Mouse (Mus musculus) stomach, embryonic 16.5 days (tissue): Measurements from ENCODE around the gene Kat6b. TPM values are rescaled to one million over a fixed set of nuclear protein-coding genes. Genes with fewer than 3 reads are reported as not detected.
"Not testable (repeated sequence)": the region's sequence is repeated elsewhere in the genome, so short reads cannot be mapped to it uniquely, and the experiment has no call there.

Source experiments
- ATAC-seq: fragments of 200-750 bp; cut with Nextera tagmentation; 2 replicates; pipeline ENCODE4 v1.8.0; 2017; ENCODE audit warnings: moderate number of reproducible peaks, moderate TSS enrichment; ENCODE audit not compliant: insufficient read depth, low FRiP score
- H3K27ac ChIP-seq: fragments of 300-500 bp; sonication (generic); 2 replicates; pipeline ENCODE4 v1.5.1; 2014; ENCODE audit warnings: low read length
- H3K27me3 ChIP-seq: fragments of 300-500 bp; sonication (generic); 2 replicates; pipeline ENCODE4 v1.6.1; 2014; ENCODE audit warnings: low read length, control low read depth, mixed read lengths; ENCODE audit not compliant: control insufficient read depth, insufficient read depth
- H3K36me3 ChIP-seq: fragments of 300-500 bp; sonication (generic); 2 replicates; pipeline ENCODE4 v1.6.1; 2014; ENCODE audit warnings: low read length; ENCODE audit not compliant: control insufficient read depth, insufficient read depth
- H3K4me1 ChIP-seq: fragments of 300-500 bp; sonication (generic); 2 replicates; pipeline ENCODE4 v1.6.1; 2014; ENCODE audit warnings: low read length, control low read depth, mixed read lengths; ENCODE audit not compliant: control insufficient read depth, insufficient read depth
- H3K4me2 ChIP-seq: fragments of 300-500 bp; sonication (generic); 2 replicates; pipeline ENCODE4 v1.6.1; 2014; ENCODE audit warnings: low read depth, low read length, mixed read lengths
- H3K4me3 ChIP-seq: fragments of 300-500 bp; sonication (generic); replicated peaks from 2 replicates; pipeline ENCODE4 v1.5.1; 2014; ENCODE audit warnings: mild to moderate bottlenecking, low read length
- H3K9ac ChIP-seq: fragments of 300-500 bp; sonication (generic); 2 replicates; pipeline ENCODE4 v1.6.1; 2014; ENCODE audit warnings: low read length
- H3K9me3 ChIP-seq: fragments of 300-500 bp; sonication (generic); replicated peaks from 2 replicates; pipeline ENCODE4 v1.6.1; 2016; ENCODE audit warnings: low read length, control low read depth; ENCODE audit not compliant: control insufficient read depth
- WGBS: fragments of 180-500 bp; shearing (Covaris S2); extraction: QIAGEN DNeasy Blood & Tissue Kit; methylation state at CpG from one replicate; pipeline ENCODE4 v1.1.7; 2014; 5-methylcytosine and 5-hydroxymethylcytosine counted together
- polyA plus RNA-seq: library from polyadenylated mRNA; unstranded; fragments of >200 nt; fragmentation: Nextera tagmentation; extraction: Ambion mirVana; gene quantifications from 2 replicates; pipeline ENCODE4 v1.2.1, GENCODE M21; 2015

Gene Kat6b
- polyA plus RNA-seq, 1 experiment from 2014 or later: 12.5 TPM

DNA sequence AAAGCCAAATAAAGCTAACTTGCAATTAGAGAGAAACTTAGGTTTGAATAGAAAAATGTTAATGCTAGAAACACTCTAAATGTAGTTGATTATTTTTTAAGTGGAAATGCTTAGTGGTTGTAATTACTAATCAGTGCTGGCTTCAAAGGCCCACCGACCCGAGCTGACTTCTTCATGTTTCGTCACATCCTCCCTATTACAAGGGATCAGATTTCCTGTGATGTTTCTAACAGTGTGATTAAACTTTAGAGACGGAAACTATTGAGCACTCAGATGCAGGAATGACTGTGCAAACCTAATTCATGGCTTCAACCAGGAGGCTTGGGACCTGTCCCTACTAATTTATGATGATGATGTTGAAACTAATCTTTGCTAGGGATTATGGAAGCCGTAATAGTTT is 25.8 kb downstream of the Kat6b start:
- no peak for ATAC-seq
- H3K27ac ChIP-seq: no peak overlapping the region
- no peak overlapping the region for H3K9ac ChIP-seq
- no peaks in the 10 kb centered on the region for H3K36me3 ChIP-seq
- no peaks in the 10 kb centered on the region for H3K27me3 ChIP-seq
- H3K4me1 ChIP-seq: peaks cover 1% of the 10 kb centered on the region; the same call in 1 of the 2 replicates
- WGBS: 80% methylated on average over 5 of the region's 5 CpGs
- no peak overlapping the region for H3K4me2 ChIP-seq
- no peaks in the 10 kb centered on the region for H3K9me3 ChIP-seq
- H3K4me3 ChIP-seq: no peak overlapping the region

DNA sequence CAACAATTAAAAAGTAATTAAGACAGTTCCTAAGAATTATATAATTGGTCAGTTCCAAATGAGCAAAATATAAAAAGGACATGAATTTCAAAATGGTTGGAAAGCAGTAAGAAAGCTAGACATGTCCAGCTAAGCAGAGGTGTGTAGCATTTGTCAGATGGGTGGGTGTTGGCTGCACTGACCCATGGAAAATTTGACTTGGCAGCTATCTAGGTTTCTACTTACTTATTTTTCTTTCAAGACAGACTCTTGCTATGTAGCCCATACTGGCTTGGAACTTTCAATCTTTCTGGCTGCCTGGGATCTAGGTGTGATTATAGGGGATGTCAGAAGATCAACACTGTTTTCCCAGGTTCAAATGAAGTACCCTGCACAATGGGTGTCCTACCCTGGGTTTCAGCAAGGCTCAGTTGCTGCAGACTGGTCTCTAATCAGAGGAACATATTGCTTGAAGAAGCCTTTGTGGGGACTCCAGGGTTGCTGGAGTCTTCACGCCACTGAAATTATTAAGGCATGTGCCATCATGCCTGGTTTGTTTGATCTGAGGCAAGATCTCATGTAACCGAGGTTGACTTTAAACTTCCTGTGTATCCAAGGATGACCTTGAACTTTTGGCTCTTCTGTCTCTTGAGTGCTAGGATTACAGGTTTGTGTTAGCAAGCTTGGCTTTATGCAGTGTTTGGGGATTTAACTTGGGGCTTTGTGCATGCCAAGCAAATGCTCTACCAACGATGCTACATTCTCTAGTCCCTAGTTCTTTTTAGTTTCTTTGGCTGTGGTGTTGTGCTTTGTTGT is 28.1 kb downstream of the Kat6b start:
- Histone ChIP-seq H3K9ac (no peak overlapping the region), H3K27ac (no peak overlapping the region), H3K9me3 (no peaks in the 10 kb centered on the region), H3K4me2 (no peak overlapping the region), H3K27me3 (no peaks in the 10 kb centered on the region), H3K4me1 (no peaks in the 10 kb centered on the region; the same call in 1 of the 2 replicates), H3K4me3 (no peak overlapping the region), H3K36me3 (no peaks in the 10 kb centered on the region)
- no peak for ATAC-seq
- 55% methylated on average over 3 of the region's 3 CpGs for WGBS

DNA sequence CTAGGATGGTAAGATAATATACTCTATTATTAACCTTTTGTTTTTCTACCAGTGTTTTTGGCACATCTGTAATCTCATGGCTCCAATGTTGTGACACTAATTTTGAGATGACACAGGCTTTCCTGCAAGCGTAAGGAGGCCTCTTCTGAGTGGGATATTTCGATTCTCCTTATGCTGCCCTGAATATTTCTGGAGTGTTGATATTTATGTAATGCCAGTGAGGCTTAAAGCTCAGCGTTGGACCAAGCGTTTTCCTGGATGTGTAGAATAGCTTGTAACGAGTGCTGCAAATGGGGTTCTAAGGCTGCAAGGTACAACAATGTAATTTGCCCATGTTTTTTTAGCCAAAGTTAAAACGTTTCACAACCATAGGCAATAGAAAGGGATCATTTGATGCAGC is 30.2 kb downstream of the Kat6b start:
- 78% methylated on average over 6 of the region's 6 CpGs for WGBS
- H3K9ac ChIP-seq: no peak overlapping the region
- no peaks in the 10 kb centered on the region for H3K9me3 ChIP-seq
- no peaks in the 10 kb centered on the region for H3K27me3 ChIP-seq
- H3K27ac ChIP-seq: no peak overlapping the region
- H3K4me2 ChIP-seq: no peak overlapping the region
- 0 out of 2 replicates have a peak, but pooled peaks cover under 1% of the 10 kb centered on the region for H3K36me3 ChIP-seq
- no peak for ATAC-seq
- no peak overlapping the region for H3K4me3 ChIP-seq
- no peaks in the 10 kb centered on the region for H3K4me1 ChIP-seq

DNA sequence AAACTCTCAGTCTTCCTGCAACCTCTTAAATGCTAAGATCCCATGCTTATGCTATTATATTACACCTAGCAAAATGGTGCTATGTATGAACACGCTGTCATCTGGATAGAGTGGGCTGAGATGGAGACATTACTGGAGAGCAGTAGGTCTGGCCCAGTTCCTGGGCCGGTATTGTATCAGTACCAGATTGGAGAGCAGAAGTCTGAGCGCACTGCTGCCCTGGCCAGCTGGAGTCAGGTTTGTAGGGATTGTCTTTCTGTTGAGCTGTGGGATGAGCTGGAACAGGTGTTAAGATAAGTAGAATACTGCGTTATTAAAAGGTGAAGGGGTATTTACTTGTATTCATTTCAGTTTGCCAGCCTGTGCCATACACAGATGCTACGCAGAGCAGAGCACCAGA is 34.3 kb downstream of the Kat6b start:
- ATAC-seq: no peak
- Histone ChIP-seq H3K4me1 (no peaks in the 10 kb centered on the region), H3K27ac (no peak overlapping the region), H3K4me3 (no peak overlapping the region), H3K4me2 (no peak overlapping the region), H3K9ac (no peak overlapping the region), H3K36me3 (peaks cover 13% of the 10 kb centered on the region), H3K9me3 (no peaks in the 10 kb centered on the region), H3K27me3 (no peaks in the 10 kb centered on the region)
- 92% methylated on average over 5 of the region's 5 CpGs for WGBS

DNA sequence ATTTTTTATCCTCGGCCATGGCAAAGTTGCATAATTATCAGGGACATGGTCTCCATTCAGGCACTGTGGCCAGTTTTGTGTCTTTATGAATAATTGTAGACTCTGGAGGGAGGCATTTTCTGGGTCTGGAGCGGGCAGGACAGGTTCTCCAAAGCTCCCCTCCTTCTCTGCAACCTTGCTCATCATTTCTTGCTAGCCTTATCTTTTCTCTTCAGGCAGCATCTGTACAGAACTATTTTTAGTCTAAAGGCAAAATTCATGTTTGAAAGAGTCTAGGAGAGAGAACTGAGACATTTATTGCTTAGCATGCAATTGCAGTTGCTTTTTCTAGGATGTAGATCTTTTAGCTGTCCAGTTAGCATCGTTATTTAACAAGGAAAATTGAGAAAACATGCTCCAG is 38.1 kb downstream of the Kat6b start:
- no peak overlapping the region for H3K27ac ChIP-seq
- H3K36me3 ChIP-seq: peaks cover 13% of the 10 kb centered on the region
- H3K4me2 ChIP-seq: no peak overlapping the region
- H3K4me1 ChIP-seq: peaks cover 13% of the 10 kb centered on the region
- H3K27me3 ChIP-seq: no peaks in the 10 kb centered on the region
- ATAC-seq: no peak
- H3K9me3 ChIP-seq: no peaks in the 10 kb centered on the region
- 76% methylated on average over 3 of the region's 3 CpGs for WGBS
- H3K9ac ChIP-seq: no peak overlapping the region
- no peak overlapping the region for H3K4me3 ChIP-seq

DNA sequence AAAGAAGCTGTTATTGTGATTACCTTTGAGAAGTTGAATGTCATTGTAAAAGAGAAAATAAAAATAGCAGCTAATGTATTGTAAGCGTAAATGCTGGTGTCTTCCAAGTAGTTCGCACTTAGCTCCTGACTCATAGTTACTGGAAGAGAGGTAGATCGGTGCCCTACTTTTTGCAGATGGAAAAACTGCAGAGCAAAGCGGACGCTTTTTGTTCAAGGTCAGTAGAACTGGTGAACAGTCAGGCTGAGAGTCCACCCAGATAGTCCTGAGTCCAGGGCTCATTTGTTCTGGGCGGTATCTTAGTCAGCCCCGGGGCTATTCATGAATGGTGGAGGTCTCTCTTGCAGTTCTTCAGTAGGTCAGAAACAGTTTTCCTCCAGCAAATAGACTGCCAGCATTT is 39.3 kb downstream of the Kat6b start:
- ATAC-seq: no peak
- Histone ChIP-seq H3K9me3 (no peaks in the 10 kb centered on the region), H3K27me3 (no peaks in the 10 kb centered on the region), H3K4me2 (no peak overlapping the region), H3K36me3 (peaks cover 13% of the 10 kb centered on the region), H3K4me1 (peaks cover 21% of the 10 kb centered on the region), H3K9ac (no peak overlapping the region), H3K4me3 (no peak overlapping the region), H3K27ac (peak overlapping the region; percentile 6; the same call in 1 of the 2 replicates)
- 86% methylated on average over 7 of the region's 7 CpGs for WGBS

DNA sequence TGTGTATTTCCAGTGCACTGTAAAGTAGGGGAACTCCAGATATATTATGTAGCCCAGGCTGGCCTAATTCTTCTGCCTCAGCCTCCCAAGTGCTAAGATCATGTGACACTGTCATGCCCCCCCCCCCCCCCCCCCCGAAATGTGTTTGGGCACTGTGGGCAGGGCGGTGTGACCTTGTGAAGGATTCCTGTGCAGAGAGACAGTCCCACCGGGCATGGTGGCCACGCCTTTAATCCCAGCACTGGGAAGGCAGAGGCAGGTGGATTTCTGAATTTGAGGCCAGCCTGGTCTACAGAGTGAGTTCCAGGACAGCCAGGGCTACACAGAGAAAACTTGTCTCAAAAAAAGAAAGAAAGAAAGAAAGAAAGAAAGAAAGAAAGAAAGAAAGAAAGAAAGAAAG is 40.3 kb downstream of the Kat6b start:
- ATAC-seq, H3K9ac ChIP-seq, H3K9me3 ChIP-seq, H3K4me3 ChIP-seq, H3K27ac ChIP-seq, H3K4me2 ChIP-seq, H3K27me3 ChIP-seq: not testable (repeated sequence)
- H3K36me3 ChIP-seq: peaks cover 12% of the 10 kb centered on the region
- whole genome bisulfite sequencing: 87% methylated on average over 4 of the region's 4 CpGs
- H3K4me1 ChIP-seq: peaks cover 27% of the 10 kb centered on the region

DNA sequence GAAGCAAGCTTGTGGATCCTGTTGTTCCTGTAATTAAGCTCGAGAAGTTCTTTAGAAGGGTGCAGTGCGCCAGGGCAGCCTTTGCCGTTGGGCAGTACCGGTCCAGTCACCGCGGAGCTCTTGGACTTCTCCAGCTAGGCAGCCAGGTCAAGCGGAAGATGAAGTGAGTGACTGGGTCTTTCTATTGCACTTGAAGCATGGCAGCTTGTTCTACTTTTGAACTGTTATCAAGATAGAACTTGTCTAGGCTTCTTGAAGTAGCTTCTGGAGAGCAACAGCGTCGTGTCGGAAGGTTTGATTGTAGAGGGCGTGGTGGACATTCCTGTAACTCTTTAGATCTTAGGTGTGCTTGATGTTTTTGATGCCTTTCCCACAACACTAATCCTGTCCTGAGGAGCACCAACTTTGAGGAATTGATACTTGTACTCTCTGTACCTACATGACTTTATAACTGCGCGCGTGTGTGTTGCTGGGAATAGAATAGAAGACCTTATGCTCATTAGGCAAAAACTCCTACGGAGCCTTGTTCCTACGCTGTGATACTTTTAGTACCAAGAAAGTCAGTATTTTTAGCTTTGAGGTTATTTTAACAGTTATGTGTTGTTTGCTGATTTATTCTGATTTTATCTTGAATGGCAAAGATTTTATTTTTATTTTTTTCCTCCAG is 41.2 kb downstream of the Kat6b start:
- Histone ChIP-seq H3K36me3 (peaks cover 2% of the 10 kb centered on the region; the same call in 1 of the 2 replicates), H3K27me3 (no peaks in the 10 kb centered on the region), H3K9ac (no peak overlapping the region), H3K9me3 (no peaks in the 10 kb centered on the region), H3K4me2 (no peak overlapping the region), H3K27ac (peak overlapping the region; percentile 75; the same call in 1 of the 2 replicates), H3K4me3 (no peak overlapping the region), H3K4me1 (peaks cover 27% of the 10 kb centered on the region)
- WGBS: 85% methylated on average over 16 of the region's 16 CpGs
- no peak for ATAC-seq

DNA sequence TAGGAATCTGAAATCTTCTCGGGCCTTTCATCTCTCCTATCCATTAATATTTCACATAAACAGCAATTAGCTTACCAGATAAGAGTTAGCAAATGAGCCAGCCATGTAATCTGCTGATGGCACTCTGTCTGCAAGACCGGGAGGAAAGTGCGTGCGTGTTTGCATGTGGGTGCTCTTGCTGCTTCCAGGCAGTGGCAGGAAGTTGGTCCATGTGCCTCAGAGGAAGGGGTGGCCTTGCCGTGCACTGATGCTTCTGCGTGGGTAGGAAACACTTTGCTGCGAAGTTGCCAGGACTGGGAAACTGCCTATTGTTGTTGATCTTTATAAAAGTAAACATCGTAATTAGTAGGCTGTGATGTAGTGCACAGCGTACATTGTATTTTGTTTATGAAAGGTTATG is 42.0 kb downstream of the Kat6b start:
- Histone ChIP-seq H3K4me3 (no peak overlapping the region), H3K9me3 (no peaks in the 10 kb centered on the region), H3K4me1 (peaks cover 27% of the 10 kb centered on the region), H3K4me2 (no peak overlapping the region), H3K36me3 (no peaks in the 10 kb centered on the region), H3K27ac (peak overlapping the region; percentile 28), H3K9ac (no peak overlapping the region), H3K27me3 (no peaks in the 10 kb centered on the region)
- 36% methylated on average over 9 of the region's 9 CpGs for WGBS
- no peak for ATAC-seq
